Mouse (Mus musculus): ENCODE measurements around the gene 4930595D18Rik.

Gene 4930595D18Rik

DNA sequence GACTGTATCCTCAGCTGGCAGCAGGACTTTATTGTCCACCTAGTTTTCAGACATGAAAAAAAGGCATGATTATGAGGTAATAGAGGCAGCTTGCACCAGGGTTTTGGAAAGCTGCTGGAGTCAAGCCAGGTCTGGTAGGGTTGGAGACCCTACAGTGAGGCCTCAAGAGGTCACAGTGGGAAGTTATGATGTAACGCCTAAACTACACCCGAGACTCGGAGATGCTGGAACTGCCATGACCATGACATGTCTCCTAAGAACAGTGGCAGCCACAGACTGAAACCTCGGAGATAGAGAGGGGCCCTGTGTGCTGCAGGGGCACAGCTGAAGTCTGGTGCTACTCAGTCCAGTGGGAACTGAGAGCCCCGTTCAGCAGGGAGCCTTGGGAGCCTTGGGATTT is at the start of gene 4930595D18Rik:
Gene 4930595D18Rik (minus strand): TSS at position 16 of the 400 bp plus-strand sequence.
- no peak for DNase-seq (ENCODE audit: low spot score)

DNA sequence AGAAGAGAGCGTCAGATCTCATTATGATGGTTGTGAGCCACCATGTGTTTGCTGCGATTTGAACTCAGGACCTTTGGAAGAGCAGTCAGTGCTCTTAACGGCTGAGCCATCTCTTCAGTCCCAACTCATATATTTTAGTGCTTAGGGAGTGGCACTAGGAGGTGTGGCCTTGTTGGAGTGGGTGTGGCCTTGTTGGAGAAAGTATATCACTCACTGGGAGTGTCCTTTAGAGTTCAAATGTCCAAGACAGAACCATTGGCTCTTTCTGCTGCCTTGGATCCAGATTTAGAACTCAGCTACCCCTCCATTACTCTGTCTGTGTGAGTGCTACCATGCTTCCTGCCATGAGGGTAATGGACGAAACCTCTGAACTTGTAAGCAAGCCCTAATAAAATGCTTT is 49.5 kb upstream of the 4930595D18Rik start:
- DNase-seq (ENCODE audit: low spot score): no peak

DNA sequence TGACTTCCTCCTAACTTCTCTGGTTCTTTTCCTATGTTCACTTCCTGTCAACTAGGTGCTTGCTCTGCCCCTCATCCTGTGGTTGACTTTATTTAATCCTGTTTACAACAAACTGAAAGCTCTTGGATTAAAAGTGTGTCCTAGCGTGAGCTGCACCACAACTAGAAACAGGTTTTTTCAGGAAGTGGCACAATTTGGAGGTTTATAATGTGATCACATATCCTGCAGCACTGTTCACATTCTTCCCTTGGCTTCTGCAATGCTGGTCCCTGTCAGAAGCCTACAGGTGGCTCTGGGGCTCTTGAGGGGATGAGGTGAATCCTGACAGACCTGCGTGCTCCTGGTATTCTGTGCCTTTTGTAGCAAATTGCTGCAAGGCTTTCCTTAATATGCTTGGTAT is 46.5 kb upstream of the 4930595D18Rik start:
- DNase-seq (ENCODE audit: low spot score): no peak

DNA sequence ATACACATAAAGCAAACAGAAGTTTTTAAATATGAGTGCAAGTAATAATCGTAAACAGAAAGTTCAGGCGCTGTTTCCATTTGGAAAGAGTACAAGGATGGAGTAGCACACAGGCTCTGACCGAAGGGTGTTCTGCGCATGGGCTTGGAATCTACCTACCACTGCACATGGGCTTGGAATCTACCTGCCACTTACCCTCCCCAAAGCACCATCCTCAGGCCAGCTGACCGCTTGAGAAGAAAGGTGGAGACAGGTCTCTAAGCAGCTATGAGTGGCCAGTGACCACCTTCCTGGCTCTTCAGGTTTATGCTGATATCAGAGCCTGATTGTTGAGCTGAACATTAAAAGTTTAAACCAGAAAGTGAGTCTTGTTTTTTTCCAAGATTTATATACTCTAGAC is 44.2 kb upstream of the 4930595D18Rik start:
- no peak for DNase-seq (ENCODE audit: low spot score)

DNA sequence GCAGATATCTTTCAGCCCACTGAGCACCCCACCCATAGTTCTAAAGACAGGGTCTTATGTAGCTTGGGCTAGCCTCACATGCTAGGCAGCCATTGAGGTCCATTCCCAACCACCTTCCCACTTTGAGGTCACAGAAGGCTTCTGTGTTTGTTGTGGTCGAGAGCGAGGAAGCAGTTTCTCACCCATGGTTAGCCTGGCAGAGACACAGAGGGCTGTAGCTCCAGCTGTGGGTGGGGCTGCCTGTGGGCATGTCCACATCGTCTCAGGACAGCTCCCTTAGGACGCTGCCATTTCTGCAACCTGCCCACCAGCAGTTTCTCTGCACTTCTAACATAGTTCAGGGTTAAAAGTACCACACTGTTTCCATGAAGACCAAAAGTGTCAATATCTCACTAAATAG is 43.1 kb upstream of the 4930595D18Rik start:
- no peak for DNase-seq (ENCODE audit: low spot score)

DNA sequence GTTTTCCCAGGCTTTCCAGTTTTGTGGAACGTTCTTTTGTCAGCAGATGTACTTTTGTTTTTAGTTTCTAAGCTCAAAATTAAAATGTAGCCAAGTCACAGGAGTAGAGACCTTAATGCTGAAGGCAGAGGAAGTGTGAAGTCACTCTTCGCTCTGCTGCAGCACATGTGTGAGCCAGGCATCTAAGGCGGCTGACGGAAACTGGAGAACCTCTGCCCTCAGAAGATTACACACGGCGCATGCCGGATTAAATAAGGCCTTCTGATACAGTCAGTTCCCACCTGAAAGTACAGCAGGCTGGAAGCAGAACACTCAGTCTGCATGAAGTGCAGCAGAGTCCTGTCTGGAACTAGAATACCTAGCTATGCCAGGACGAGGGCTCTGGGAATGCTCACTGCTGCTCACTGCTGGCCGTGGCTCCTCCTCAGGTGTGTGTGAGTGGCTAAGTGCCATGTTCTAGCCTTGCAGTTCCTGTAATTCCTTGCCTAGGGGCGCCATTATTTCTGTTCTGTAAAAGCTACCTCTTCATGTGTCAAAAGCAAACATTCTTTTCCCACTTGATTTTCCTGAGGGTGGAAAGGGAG is 41.0 kb upstream of the 4930595D18Rik start:
- DNase-seq (ENCODE audit: low spot score): no peak

DNA sequence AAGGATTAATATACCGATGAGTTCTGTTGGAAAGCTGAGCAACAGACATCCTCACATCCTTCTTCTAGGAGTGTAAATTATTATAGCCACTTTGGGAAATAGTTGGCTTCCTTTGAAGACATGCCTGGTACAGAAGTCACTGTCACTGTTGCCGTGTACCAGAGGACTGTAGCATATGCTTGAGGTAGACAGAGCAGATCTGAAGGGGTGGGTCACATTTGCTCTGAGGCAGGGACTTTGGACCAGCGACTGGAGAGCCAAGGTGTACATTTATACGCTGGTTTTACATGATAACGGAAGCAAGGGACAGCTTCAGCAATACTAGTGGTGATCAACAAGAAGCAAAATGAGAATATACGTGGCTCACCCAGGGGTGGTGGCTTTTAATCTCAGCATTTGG is 34.6 kb upstream of the 4930595D18Rik start:
- DNase-seq (ENCODE audit: low spot score): no peak

DNA sequence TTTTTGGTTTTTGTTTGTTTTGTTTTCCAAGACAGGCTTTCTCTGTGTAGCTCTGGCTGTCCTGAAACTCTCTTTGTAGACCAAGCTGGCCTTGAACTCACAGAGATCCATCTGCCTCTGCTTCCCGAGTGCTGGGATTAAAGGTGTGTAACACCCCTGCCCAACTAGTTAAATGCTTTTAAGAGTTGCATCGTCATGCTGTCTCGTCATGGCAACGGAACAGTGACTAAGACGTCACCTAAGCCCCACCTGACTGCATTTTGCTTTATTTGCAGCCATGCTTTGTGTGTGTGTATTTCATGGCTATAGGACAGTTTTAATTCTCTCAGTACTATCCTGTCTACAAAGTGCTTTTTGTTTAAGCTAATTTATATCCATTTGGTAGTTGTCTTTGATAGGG is 27.4 kb upstream of the 4930595D18Rik start:
- no peak for DNase-seq (ENCODE audit: low spot score)

DNA sequence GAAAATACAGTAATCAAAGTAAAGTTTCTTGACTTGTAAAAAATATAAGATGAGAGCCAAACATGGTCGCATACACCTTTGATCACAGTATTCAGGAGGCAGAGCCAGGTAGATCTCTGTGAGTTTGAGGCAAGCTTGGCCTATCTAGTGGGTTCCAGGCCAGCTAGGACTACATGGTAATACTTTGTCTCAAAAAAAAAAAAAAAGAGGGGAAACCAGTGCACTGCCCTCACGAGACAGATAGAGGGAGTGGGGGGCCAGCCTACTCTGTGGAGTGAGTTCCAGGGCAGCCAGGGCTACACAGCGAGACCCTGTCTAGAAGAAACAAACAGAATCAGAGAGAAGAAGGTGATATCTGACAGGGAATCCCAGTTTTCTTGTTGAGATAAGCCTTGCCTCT is 23.4 kb upstream of the 4930595D18Rik start:
- DNase-seq (ENCODE audit: low spot score): no peak

DNA sequence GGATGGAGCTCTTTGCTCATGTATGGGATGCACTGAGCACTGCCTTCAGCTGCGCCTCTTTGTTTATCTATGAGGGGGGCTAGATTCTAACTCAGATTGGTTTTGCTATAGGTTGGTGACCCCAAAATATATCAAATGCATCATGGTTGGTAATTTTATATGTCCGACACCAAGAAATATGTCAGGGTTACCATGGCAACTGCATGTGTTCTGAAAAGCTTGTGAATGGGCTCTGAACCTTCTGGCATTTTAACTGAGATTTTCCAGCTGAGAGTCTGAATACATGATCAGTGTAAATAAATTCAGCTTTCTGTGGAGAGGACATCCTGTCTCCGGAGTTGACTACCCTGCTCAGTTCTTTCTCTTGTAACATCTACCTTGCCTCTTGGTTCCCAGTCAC is 19.7 kb upstream of the 4930595D18Rik start:
- no peak for DNase-seq (ENCODE audit: low spot score)

DNA sequence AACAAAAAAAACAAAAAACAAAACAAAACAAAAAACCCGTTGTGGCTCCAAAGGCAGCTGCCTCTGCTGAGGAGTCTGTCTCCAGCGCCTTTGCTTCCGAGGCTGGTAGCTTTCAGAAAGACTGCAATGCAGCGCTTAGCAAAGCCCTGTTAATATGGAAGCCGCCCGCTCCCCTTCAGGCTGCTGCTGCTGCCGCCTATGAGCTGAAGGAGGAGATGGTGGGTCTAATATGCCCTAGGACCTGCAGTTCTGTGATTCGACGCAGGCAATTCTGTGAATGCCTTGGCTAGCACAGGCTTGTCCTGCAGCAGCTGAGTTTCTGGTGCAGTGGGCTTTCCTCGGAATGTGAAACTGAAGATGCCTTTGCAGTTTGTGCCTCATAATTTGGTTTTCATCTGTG is 18.8 kb upstream of the 4930595D18Rik start:
- no peak for DNase-seq (ENCODE audit: low spot score)

DNA sequence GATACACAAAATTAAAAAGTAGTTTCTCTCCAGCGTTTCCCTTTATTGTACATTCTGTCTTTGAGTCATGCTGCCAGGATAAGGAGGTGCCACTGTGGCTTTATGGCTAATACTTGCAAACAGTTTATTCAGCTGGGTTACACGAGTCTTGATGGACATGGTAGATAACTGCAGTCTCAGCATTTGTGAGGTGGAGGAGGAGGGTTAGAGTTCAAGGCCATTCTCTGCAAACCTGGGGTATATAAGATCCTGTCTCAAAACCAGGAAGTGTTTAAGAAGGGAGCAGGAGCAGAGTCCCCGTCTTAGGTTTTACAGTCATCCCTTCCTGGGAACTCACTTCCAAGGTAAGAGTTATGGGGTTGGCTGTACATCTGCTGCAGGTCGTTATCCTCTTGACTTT is 12.3 kb upstream of the 4930595D18Rik start:
- no peak for DNase-seq (ENCODE audit: low spot score)

DNA sequence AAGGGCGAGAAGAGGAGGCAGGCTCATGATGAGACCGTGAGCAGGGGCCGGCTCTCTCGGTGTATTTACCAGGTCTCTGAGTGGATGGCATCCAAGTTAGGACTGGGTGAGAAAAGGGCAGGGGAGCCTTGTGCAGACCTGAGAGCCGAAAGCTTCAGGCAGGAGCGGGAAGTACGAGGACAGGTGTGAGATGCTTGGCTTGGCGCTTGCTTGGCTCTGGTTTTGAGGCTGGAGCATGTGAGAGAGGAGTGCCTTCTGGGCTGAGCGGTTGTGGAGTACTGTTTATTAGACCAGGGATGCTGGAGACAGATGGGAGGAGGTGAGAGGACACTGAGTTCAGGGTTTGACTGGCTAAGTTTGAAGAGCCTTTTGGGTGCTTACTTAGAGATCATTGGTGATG is 9.0 kb upstream of the 4930595D18Rik start:
- DNase-seq (ENCODE audit: low spot score): no peak

DNA sequence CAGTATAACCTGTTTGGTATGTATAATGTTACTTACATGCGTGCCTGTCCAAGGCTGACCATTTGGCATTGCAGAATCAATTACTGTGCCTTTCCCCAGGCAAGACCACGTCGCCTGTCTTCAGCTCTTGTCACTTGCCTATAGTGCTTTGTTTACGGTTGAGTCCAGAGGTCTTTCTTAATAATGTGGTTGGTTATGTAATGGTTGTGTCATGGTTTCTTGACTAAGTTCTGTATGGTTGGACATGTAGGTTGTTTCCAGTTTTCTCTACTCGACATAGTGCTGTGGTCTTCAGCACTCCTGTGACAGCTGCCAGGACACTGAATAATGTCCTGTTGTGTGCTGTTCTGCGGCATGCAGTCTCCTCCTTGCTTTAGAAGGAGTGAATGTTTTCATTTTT is 8.5 kb upstream of the 4930595D18Rik start:
- DNase-seq (ENCODE audit: low spot score): no peak

DNA sequence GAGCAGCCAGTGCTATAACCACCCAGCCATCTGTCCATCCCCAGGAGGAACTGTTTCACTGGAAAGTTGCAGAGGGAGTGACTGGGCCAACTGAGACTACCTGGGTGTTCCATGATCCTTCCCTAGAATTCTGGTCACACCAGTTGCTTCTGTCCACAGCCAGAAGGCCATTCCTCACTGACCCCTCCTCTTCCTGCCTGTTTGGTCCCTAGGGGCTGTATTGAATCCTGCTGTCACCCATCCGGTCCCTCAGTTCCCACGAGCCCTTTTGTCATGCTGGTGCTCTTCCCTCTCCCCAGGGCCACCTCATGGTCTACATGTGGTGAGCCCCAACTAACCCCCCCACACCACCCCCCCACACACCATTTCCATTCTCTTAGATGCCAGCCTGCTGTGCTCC is 6.6 kb upstream of the 4930595D18Rik start:
- DNase-seq (ENCODE audit: low spot score): no peak

DNA sequence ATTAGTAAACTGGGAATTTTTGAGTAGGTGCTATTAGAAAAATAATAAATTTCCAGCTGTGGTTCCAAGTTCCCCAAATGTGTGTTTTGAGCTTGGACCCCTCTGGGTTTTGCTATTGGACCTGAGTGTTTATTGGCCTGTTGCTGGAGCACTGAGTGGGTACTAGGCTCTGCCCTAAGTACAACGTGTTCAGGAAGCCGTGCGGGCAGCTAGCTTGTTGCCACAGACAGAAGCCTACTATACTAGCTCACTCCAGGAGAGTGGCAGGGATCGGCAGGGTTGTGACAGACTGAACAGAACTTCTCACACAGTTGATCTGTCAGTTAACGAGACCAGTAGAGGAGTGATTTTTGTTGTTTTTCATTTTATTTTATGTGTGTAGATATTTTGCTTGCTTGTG is 6.1 kb upstream of the 4930595D18Rik start:
- no peak for DNase-seq (ENCODE audit: low spot score)

DNA sequence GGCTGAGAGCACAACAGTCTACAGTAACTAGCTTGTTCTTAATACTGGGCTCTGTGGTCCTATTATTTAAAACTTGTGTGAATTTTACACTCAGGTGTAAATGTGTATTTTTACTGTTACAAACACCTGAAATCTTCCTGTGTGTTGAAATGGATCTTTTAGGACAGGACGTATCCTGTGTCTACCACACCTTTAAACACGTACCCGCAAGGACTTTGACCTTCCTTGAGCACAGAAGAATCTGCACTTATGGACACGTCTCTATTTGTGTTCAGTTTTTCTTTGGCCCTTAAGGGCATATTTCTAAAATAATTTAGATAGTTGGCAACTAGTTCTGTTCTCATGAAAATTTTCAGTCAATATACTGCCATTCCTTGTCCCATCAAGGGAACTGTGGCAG is 4.0 kb upstream of the 4930595D18Rik start:
- no peak for DNase-seq (ENCODE audit: low spot score)

DNA sequence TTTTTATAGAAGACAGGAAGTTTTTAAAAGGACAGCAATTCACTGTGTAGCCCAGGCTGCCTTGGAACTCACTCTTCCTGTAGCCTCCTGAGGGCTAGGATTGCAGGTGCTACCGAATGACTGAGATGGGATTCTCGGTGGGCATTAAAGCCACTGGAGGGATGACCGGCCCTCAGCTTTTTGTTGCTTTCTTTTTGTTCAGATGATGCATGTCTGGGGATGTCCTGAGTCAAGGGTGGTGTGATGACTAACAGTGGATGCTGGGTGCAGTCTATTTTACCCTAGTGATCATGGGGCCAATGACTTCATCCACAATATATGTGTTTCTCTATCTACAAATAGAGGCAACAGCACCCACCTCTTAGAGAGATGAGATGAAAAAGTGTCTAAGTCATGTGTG is 2.7 kb upstream of the 4930595D18Rik start:
- DNase-seq (ENCODE audit: low spot score): no peak

DNA sequence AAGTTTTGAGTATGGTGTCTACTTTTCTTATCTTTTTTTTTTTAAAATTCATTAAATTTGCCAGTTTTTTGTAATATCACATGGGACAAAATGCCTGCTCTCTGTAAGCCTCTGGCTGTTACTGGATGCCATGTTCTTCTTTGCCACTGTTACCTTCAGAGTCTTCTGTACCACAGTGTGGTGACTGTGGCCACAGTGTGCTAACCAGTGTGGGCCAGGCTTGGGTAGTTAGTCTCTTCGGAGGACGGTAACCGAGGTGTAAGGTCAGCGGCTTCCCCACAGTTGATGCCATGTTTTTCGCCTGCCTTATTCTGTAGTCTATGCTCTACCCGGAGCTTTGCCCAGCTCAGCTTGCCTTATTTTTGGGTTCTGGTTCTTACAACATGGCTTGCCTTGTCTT is 1.9 kb downstream of the 4930595D18Rik start:
- no peak for DNase-seq (ENCODE audit: low spot score)

DNA sequence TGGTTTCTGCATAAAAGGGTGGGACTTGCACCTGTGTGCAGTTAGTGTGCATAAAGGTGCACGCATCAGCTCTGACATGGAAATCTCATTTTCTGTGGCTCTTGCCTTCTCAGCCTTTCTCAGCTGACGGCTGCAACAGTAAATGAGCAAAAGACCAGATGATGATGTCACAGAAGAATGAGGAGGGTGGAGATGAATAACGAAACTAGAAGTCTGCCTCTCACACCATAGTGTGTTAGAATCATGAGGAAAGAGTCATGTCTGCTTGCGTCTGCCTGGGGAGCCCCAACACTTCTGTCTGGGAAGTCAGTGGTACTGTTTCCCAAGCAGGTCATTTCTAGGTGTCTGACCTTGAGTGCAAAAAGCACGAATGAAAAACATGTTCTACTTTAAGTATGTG is 2.4 kb downstream of the 4930595D18Rik start:
- no peak for DNase-seq (ENCODE audit: low spot score)

DNA sequence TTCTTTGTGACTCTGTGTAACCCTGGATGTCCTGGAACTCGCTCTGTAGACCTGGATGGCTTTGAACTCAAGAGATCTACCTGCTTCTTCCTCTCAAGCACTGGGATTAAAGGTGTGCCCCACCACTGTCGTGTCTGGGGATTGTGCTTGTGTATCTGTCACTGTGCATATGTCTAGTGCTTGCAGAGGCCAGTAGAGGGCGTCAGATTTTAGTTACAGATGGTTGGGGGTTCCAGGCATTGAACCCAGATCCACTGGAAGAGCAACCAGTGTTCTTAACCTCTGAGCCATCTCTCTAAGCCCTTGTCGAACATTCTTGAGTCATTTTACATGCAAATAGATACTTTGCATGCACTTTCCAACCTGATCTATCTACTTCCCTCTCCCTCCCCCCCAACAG is 5.5 kb downstream of the 4930595D18Rik start:
- no peak for DNase-seq (ENCODE audit: low spot score)

DNA sequence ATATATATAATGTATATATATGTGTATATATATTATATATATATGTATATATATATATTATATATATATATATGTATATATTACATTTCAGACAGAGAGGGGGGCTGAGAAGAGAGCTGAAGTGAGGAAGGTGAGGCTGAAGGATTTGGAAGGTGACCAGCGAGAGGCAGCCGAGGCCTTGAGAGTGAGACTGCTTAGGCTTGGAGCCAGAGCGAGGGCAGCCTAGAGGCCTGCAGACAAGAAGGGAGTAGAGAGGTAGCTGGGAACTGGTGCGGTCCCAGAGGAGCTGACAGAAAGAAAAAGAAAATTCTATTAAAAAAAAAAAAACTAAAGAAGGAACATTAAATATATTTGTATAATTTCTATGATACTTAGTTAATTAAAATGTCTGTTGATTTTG is 15.4 kb downstream of the 4930595D18Rik start:
- no peak for DNase-seq (ENCODE audit: low spot score)

DNA sequence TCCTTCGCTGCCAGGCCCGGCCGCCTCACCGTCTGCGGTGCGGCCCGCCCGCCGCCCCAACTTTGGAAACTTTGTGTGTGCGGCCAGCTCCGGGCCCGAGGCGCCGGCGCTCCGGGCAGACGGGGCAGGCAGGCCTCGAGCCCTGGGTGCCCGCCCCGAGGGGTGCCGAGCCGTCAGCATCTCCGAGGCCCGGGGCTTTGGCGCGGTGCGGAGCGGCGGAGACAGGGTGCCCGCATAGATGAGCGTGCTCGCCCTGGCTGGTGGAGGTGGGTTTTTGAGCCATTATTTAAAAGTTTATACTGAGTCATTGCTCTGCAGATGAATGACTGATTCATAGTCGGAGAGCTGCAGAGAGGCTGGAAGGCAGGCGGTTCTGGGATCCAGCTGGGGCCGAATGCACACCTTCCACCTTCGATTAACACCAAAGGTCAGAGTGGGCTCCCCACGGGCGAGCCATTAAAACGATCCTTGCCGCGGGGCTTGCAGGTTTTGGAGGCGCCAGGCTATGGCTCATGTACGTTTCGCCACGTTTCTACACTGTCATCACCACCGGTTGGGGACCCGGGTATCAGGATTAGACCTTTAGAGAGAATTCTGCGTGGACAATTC is 17.5 kb downstream of the 4930595D18Rik start:
- no peak for DNase-seq (ENCODE audit: low spot score)

DNA sequence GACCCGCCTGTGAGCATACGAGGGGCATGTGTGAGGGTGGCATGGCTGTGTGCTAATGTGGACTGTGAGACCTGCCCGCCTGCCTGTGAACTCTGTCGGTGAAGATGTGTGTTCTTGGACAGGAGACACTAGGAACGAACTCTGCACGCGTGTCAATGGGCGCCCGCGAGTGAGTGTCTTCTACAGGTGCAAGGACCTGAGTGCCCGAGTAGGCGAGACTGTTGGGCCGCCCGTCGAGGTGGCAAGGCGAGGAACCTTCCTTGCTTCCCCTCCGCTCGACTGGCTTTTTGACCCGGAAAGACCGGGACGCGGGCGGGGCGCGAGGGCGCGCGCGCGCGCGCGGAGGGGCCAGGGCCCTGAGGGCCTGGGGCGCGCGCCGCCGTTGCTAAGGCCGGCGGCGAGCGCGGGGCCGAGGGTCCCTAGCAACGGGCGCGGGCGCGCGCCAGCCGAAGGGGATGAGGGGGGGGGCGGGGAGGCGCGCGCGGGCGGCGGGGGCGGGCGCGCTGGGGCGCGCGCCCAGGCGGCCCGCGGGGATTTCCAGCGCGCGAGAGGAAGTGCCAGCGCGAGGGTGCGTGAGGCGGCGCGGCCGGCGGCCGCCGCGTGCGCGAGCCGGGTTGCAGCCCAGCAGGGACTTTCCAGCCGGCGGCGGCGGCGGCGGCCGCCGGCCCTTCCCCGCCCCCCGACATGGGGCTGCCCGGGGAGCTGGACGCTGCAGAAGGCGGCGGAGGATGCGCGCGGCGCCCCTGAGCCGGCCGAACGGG is 18.3 kb downstream of the 4930595D18Rik start, which contains the start of gene Traf3:
Gene Traf3 (plus strand): TSS at position 540 of the 761 bp plus-strand sequence.
- peak; percentile 46 for DNase-seq (ENCODE audit: low spot score)

Data from ovary, adult 18-20 months (tissue).